Mouse (Mus musculus): ENCODE measurements around the gene D1Ertd622e.
A peak's percentile ranks its signal among the peaks of the same experiment; 100 is the strongest.

The D1Ertd622e gene

DNA sequence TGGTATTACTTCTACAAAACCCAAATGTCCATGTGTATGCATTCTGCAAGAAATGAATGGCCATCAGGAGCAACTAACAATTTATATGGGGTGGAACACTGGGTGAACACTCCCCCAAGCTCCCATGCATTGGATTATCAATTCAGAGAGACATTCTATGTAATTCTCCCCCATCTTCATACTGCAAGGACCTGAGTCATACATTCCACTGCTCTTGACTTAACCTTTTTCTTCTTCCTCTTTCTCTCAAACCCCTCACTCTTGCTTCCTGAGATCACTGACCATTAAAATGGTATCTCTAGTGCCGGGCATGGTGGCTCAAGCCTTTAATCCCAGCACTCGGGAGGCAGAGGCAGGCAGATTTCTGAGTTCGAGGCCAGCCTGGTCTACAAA, 83.9 kb downstream of the D1Ertd622e start:
- no peak for DNase-seq

- no peak for DNase-seq
Observed at GRCm38 (mm10) chr1:97577062-97578024, 84.5 kb downstream of the D1Ertd622e start.

DNA sequence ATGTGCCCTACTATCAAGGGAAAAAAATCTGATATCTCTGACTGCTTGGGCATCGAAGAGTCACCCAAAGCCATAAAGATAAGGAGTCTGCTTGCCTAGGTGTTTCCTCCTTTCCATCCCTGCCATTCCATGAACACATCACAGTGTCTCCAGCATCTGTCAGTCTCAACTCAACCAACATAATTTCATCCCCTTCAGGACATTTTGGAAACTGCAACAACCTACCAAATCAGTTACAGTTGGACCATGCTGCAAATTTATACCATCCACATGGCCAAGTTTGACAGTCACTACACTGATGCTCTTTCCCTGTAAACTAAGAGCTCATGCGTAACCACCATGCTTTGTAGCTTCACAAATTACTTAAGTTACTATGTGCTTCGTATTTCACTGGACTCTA, 85.3 kb downstream of the D1Ertd622e start:
- no peak for DNase-seq

- DNase-seq = peak in 1 of 2 experiments; percentile 9
Observed at GRCm38 (mm10) chr1:97570814-97571213, 91.1 kb downstream of the D1Ertd622e start.

DNA sequence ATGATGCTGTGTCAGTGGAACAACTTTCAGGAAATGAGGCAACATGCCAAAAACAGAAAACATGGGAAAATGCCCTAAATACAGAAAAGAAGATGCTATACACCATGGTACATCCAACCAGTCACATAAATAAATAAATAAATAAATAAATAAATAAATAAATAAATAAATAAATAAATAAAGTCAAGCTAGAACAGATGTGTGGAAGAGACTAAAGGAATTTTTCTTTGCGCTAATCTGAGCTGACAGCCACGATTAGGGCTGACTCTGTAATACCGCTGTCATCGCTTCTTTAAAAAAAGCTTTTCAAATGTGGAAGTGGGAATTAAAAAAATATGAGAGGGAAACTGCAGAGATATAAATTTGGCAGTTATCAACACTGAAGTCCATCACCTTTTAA, 93.9 kb downstream of the D1Ertd622e start:
- DNase-seq = no peak

GRCm38 (mm10) chr1:97564641-97565040, 97.2 kb downstream of the D1Ertd622e start:
- DNase-seq = peak in 1 of 2 experiments; percentile 18

GRCm38 (mm10) chr1:97562867-97563266, 99.0 kb downstream of the D1Ertd622e start:
- no peak for DNase-seq

All from cerebellum, postnatal 14 days (tissue).